Mouse (Mus musculus): ENCODE measurements around the gene Gm49396. TPM values are rescaled to one million over a fixed set of nuclear protein-coding genes. Genes with fewer than 3 reads are reported as not detected.

Gene Gm49396
- total and polyA plus RNA-seq, 2 experiments from 2014 or later = 6.0 to 7.2 TPM

- peaks cover 10% of the 10 kb centered on the region for H3K36me3 ChIP-seq (ENCODE audit: insufficient read depth, low read length)
- peaks cover 9% of the 10 kb centered on the region; the same call in 1 of the 2 replicates for H3K4me1 ChIP-seq (ENCODE audit: insufficient read depth, low read length)
- no peaks in the 10 kb centered on the region for H3K9me3 ChIP-seq (ENCODE audit: low read length)
- DNase-seq (ENCODE audit: low spot score) = no peak
- 93% methylated on average over 2 of the region's 2 CpGs for WGBS
- H3K4me2 ChIP-seq (ENCODE audit: low read depth, low read length, poor library complexity, severe bottlenecking) = no peak overlapping the region
- no peak for TF ChIP-seq CTCF (IDR thresholded peaks at IDR 0.05)
- no peak for ATAC-seq (ENCODE audit: low FRiP score)
- H3K27ac ChIP-seq (ENCODE audit: low read depth, low read length) = no peak overlapping the region
- no peak overlapping the region for H3K4me3 ChIP-seq (ENCODE audit: low read depth, low read length)
- H3K27me3 ChIP-seq (ENCODE audit: insufficient read depth, low read length) = no peaks in the 10 kb centered on the region
- no peak overlapping the region for H3K9ac ChIP-seq (replicated peaks; ENCODE audit: low read length, poor library complexity, severe bottlenecking)
Observed at GRCm38 (mm10) chr7:30549880-30550279, 13.3 kb upstream of the Gm49396 start.

DNA sequence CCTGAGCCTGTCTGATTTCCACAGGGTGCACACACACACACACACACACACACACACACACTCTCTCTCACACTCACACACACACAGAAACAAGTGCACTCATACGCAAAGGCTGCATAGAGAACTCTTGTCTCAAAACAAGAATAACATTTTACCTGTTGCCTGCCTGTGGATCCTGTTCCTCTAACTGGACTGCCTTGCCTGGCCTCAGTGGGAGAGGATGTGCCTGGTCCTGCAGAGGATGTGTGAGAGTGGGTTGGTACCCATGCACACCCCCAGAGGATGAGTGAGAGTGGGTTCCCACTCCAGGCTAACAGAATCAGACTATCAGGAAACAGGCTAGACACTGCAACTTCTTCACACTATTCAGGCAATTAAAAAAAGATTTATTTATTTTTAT, 12.5 kb upstream of the Gm49396 start:
- H3K9me3 ChIP-seq (ENCODE audit: low read length) = no peaks in the 10 kb centered on the region
- DNase-seq (ENCODE audit: low spot score) (no peak), ATAC-seq (ENCODE audit: low FRiP score) (no peak)
- WGBS = 95% methylated on average over 1 of the region's 1 CpGs
- no peak overlapping the region for H3K4me2 ChIP-seq (ENCODE audit: low read depth, low read length, poor library complexity, severe bottlenecking)
- H3K9ac ChIP-seq (replicated peaks; ENCODE audit: low read length, poor library complexity, severe bottlenecking) = no peak overlapping the region
- H3K4me3 ChIP-seq (ENCODE audit: low read depth, low read length) = no peak overlapping the region
- H3K36me3 ChIP-seq (ENCODE audit: insufficient read depth, low read length) = peaks cover 17% of the 10 kb centered on the region
- no peak for TF ChIP-seq CTCF (IDR thresholded peaks at IDR 0.05)
- H3K27me3 ChIP-seq (ENCODE audit: insufficient read depth, low read length) = no peaks in the 10 kb centered on the region
- H3K4me1 ChIP-seq (ENCODE audit: insufficient read depth, low read length) = peaks cover 9% of the 10 kb centered on the region; the same call in 1 of the 2 replicates
- no peak overlapping the region for H3K27ac ChIP-seq (ENCODE audit: low read depth, low read length)

DNA sequence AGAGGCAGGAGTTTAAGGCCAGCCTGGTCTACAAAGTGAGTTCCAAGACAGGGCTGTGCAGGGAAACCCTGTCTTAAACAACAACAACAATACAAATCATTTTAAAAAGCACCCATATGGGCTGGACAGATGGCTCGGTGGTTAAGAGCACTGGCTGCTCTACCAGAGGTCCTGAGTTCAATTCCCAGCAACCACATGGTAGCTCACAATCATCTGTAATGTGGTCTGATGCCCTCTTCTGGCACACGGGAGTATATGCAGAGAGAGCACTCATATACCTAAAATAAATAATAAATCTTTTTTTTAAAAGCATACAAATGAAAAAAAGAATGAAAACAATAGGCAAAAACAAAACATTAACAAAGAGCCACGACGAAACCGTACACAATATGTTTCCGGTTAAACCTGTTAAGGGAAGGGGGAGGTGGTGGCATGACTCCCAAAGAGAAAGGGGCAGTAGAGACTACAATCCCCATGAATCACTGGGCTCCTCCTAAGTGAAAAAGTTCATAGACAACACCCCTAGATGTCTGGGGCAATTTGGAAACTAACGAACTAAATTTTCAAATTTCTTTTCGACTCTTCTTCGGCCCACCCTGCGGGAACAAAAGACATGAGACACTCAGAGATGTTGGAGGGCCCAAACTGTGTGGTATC, 11.6 kb upstream of the Gm49396 start:
- H3K9ac ChIP-seq (replicated peaks; ENCODE audit: low read length, poor library complexity, severe bottlenecking) = peak overlapping the region; percentile 54
- TF ChIP-seq CTCF (IDR thresholded peaks at IDR 0.05) = peak; percentile 72
- DNase-seq (ENCODE audit: low spot score) (peak; percentile 86), ATAC-seq (ENCODE audit: low FRiP score) (peak; percentile 75)
- H3K27ac ChIP-seq (ENCODE audit: low read depth, low read length) = peak overlapping the region; percentile 89
- WGBS = 2% methylated on average over 10 of the region's 10 CpGs
- peaks cover 9% of the 10 kb centered on the region; the same call in 1 of the 2 replicates for H3K4me1 ChIP-seq (ENCODE audit: insufficient read depth, low read length)
- H3K4me3 ChIP-seq (ENCODE audit: low read depth, low read length) = peak overlapping the region; percentile 57
- H3K36me3 ChIP-seq (ENCODE audit: insufficient read depth, low read length) = peaks cover 19% of the 10 kb centered on the region
- H3K4me2 ChIP-seq (ENCODE audit: low read depth, low read length, poor library complexity, severe bottlenecking) = peak overlapping the region; percentile 76
- H3K9me3 ChIP-seq (ENCODE audit: low read length) = no peaks in the 10 kb centered on the region
- H3K27me3 ChIP-seq (ENCODE audit: insufficient read depth, low read length) = no peaks in the 10 kb centered on the region

GRCm38 (mm10) chr7:30552102-30553020, 10.8 kb upstream of the Gm49396 start, which contains the start of the genes Hspb6 and Proser3:
Gene Hspb6, plus strand, starts transcription at chr7:30552178.
Gene Proser3, minus strand, starts transcription at chr7:30552299.
- no peaks in the 10 kb centered on the region for H3K9me3 ChIP-seq (ENCODE audit: low read length)
- H3K27me3 ChIP-seq (ENCODE audit: insufficient read depth, low read length) = no peaks in the 10 kb centered on the region
- TF ChIP-seq CTCF (IDR thresholded peaks at IDR 0.05) = peak; percentile 16
- H3K4me3 ChIP-seq (ENCODE audit: low read depth, low read length) = peak within 1 kb of the TSS; percentile 57
- H3K27ac ChIP-seq (ENCODE audit: low read depth, low read length) = peak within 1 kb of the TSS; percentile 89
- peak within 1 kb of the TSS; percentile 62 for H3K9ac ChIP-seq (replicated peaks; ENCODE audit: low read length, poor library complexity, severe bottlenecking)
- peak; percentile 95 for ATAC-seq (ENCODE audit: low FRiP score)
- WGBS = under 1% methylated on average over 44 of the region's 44 CpGs
- H3K36me3 ChIP-seq (ENCODE audit: insufficient read depth, low read length) = peaks cover 24% of the 10 kb centered on the region
- peaks cover 9% of the 10 kb centered on the region; the same call in 1 of the 2 replicates for H3K4me1 ChIP-seq (ENCODE audit: insufficient read depth, low read length)
- H3K4me2 ChIP-seq (ENCODE audit: low read depth, low read length, poor library complexity, severe bottlenecking) = peak within 1 kb of the TSS; percentile 76
- peak; percentile 100 for DNase-seq (ENCODE audit: low spot score)

DNA sequence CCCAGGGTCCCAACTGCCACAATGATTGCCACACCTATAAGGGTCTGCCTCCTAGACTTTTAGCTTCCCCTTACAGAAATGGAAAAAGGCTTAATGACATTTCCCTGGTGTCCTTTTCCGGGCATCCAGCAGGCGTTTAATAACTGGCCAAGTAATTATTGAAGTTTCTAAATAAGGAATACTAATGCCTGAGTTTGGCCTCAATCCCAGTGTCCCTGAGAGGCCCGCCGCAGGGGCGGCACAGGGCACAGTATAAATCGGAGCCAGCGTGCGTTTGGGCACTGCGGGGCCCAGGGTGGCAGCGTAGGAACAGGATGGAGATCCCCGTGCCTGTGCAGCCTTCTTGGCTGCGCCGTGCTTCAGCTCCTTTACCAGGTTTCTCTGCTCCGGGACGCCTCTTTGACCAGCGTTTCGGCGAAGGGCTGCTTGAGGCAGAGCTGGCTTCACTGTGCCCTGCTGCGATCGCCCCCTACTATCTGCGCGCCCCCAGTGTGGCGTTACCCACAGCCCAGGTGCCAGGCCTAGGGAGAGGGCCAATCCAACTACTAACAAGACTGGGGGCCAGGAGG, 10.0 kb upstream of the Gm49396 start:
- Histone ChIP-seq H3K27me3 (ENCODE audit: insufficient read depth, low read length) (no peaks in the 10 kb centered on the region), H3K9me3 (ENCODE audit: low read length) (no peaks in the 10 kb centered on the region), H3K36me3 (ENCODE audit: insufficient read depth, low read length) (peaks cover 20% of the 10 kb centered on the region), H3K4me1 (ENCODE audit: insufficient read depth, low read length) (peaks cover 9% of the 10 kb centered on the region; the same call in 1 of the 2 replicates), H3K9ac (replicated peaks; ENCODE audit: low read length, poor library complexity, severe bottlenecking) (peak overlapping the region; percentile 62), H3K4me2 (ENCODE audit: low read depth, low read length, poor library complexity, severe bottlenecking) (peak overlapping the region; percentile 76), H3K4me3 (ENCODE audit: low read depth, low read length) (peak overlapping the region; percentile 57), H3K27ac (ENCODE audit: low read depth, low read length) (peak overlapping the region; percentile 55)
- WGBS = 3% methylated on average over 23 of the region's 23 CpGs
- peak; percentile 46 for DNase-seq (ENCODE audit: low spot score)
- no peak for TF ChIP-seq CTCF (IDR thresholded peaks at IDR 0.05)
- ATAC-seq (ENCODE audit: low FRiP score) = no peak

Measured in midbrain, postnatal 0 days (tissue).